In the genomic region with DNA sequence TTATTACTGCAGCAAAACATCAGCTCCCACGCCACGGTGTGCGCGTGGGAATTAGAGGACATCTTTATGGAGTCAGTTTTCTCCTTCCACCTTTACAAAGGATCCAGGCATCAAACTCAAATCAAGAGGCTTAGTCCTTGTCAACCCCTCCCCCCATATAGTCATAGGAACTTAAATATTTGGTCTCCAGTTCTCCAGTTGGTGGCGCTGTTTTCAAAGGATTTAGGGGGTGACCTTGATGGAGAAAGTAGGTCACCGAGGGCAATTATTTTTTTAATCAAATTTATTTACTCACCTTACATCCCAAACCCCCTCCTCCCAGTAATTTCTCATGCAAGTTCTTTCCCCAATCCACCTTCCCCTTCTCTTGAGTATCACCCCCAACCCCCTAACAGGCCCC, we compare ENCODE assay signal across 11 mouse cellular contexts. TPM values are rescaled to one million over a fixed set of nuclear protein-coding genes. Genes with fewer than 3 reads are reported as not detected.
DNase-seq lines count a peak whose midpoint lies in the region; ATAC-seq and TF ChIP-seq lines count a peak whose summit lies in the region.
"Had no signal": no experiment of that assay in that cellular context is flagged by ENCODE, and none has a peak within 500 bp of the region (broad histone marks: within the 10 kb centered on the region; RNA-seq: fewer than 3 reads in every experiment).

No protein-coding gene starts in this region.

- DNase-seq in heart, adult 2 months: no peak
- peak; percentile 68 for DNase-seq in CD4-positive helper T cell, adult 2 months (ENCODE audit: low read depth, low spot score)
- peak; percentile 27 for DNase-seq in lung, postnatal 10 days
- no peak for DNase-seq in cerebellum, postnatal 36 days
- no peak for DNase-seq in retina, postnatal 1 day
- DNase-seq: liver, embryonic 13.5 days had no signal

- no peaks in the 10 kb centered on the region for H3K9me3 ChIP-seq in heart, embryonic 11.5 days (replicated peaks; ENCODE audit: control insufficient read depth, low read length)
- no peaks in the 10 kb centered on the region for H3K9me3 ChIP-seq in midbrain, embryonic 15.5 days
- H3K9me3 ChIP-seq: hindbrain, embryonic 15.5 days; liver, embryonic 13.5 days; neural tube, embryonic 12.5 days had no signal

- H3K4me2 ChIP-seq in heart, embryonic 11.5 days: no peak overlapping the region
- no peak overlapping the region for H3K4me2 ChIP-seq in midbrain, embryonic 15.5 days
- H3K4me2 ChIP-seq: hindbrain, embryonic 15.5 days; liver, embryonic 13.5 days; neural tube, embryonic 12.5 days had no signal

- intact Hi-C loops in heart, adult 2 months (cut with DNase I): no loop called here

- no peaks in the 10 kb centered on the region for H3K4me1 ChIP-seq in heart, adult 2 months (ENCODE audit: control insufficient read depth, insufficient read depth, low read length)
- H3K4me1 ChIP-seq in heart, embryonic 11.5 days (ENCODE audit: control insufficient read depth, insufficient read depth, low read length): no peaks in the 10 kb centered on the region
- no peaks in the 10 kb centered on the region for H3K4me1 ChIP-seq in midbrain, embryonic 15.5 days
- H3K4me1 ChIP-seq: neural tube, embryonic 12.5 days had no signal

- TF ChIP-seq EP300 in heart, adult 2 months (IDR thresholded peaks at IDR 0.05; ENCODE audit: insufficient read depth, low read depth, low read length): no peak

- no peak overlapping the region for H3K4me3 ChIP-seq in heart, adult 2 months
- no peak overlapping the region for H3K4me3 ChIP-seq in heart, embryonic 11.5 days (ENCODE audit: low read depth, low read length)
- no peak overlapping the region for H3K4me3 ChIP-seq in midbrain, embryonic 15.5 days
- H3K4me3 ChIP-seq: hindbrain, embryonic 15.5 days; liver, embryonic 13.5 days; neural tube, embryonic 12.5 days had no signal

- H3K36me3 ChIP-seq in heart, adult 2 months (ENCODE audit: control insufficient read depth, insufficient read depth, low read length): no peaks in the 10 kb centered on the region
- H3K36me3 ChIP-seq in heart, embryonic 11.5 days (ENCODE audit: control insufficient read depth, insufficient read depth, low read length): no peaks in the 10 kb centered on the region
- no peaks in the 10 kb centered on the region for H3K36me3 ChIP-seq in midbrain, embryonic 15.5 days (replicated peaks)
- H3K36me3 ChIP-seq: hindbrain, embryonic 15.5 days; liver, embryonic 13.5 days; neural tube, embryonic 12.5 days had no signal

- peak; percentile 63 for TF ChIP-seq CTCF in heart, adult 2 months (IDR thresholded peaks at IDR 0.05)

- no peaks in the 10 kb centered on the region for H3K79me2 ChIP-seq in heart, adult 2 months (replicated peaks; ENCODE audit: control insufficient read depth, insufficient read depth, low read length)

- no peak for ATAC-seq in heart, embryonic 11.5 days (replicated peaks; ENCODE audit: insufficient number of reproducible peaks, low FRiP score, low TSS enrichment)
- ATAC-seq in activated CD4-positive, CD25-positive, alpha-beta regulatory T cell, adult 4 months: peak; percentile 49
- ATAC-seq in midbrain, embryonic 15.5 days (replicated peaks): no peak

- WGBS in heart, adult 2 months: 68% methylated on average over 6 of the region's 6 CpGs
- 57% methylated on average over 6 of the region's 6 CpGs for WGBS in heart, embryonic 11.5 days (ENCODE audit: insufficient replicate concordance)
- WGBS in midbrain, embryonic 15.5 days: 66% methylated on average over 6 of the region's 6 CpGs

- H3K9ac ChIP-seq in heart, adult 2 months (ENCODE audit: low read depth, low read length): no peak overlapping the region
- H3K9ac ChIP-seq in heart, embryonic 11.5 days (ENCODE audit: low read depth, low read length): no peak overlapping the region
- no peak overlapping the region for H3K9ac ChIP-seq in midbrain, embryonic 15.5 days
- H3K9ac ChIP-seq: hindbrain, embryonic 15.5 days; liver, embryonic 13.5 days; neural tube, embryonic 12.5 days had no signal

- no peak overlapping the region for H3K27ac ChIP-seq in heart, adult 2 months
- no peak overlapping the region for H3K27ac ChIP-seq in heart, embryonic 11.5 days (ENCODE audit: low read depth, low read length)
- no peak overlapping the region for H3K27ac ChIP-seq in midbrain, embryonic 15.5 days
- H3K27ac ChIP-seq: hindbrain, embryonic 15.5 days; liver, embryonic 13.5 days; neural tube, embryonic 12.5 days had no signal

- H3K27me3 ChIP-seq in heart, adult 2 months (ENCODE audit: control insufficient read depth, insufficient read depth, low read length): no peaks in the 10 kb centered on the region
- H3K27me3 ChIP-seq in heart, embryonic 11.5 days (ENCODE audit: control insufficient read depth, insufficient read depth, low read length): no peaks in the 10 kb centered on the region
- H3K27me3 ChIP-seq in midbrain, embryonic 15.5 days (replicated peaks): no peaks in the 10 kb centered on the region
- H3K27me3 ChIP-seq: hindbrain, embryonic 15.5 days; liver, embryonic 13.5 days; neural tube, embryonic 12.5 days had no signal

- no peak for TF ChIP-seq POLR2A in heart, adult 2 months (IDR thresholded peaks at IDR 0.05; ENCODE audit: insufficient read depth, low read depth, low read length)

RNA-seq across cellular contexts. Expression of a gene that starts 52.9 kb away (rescaled TPM):
- total RNA-seq in heart, adult 2 months (2021): 100 to 1,000 TPM; 102 to 118 TPM
- polyA plus RNA-seq in heart, adult 2 months (2012; rRNA removed): 33.8 and 69.1 TPM in 2 replicates
- polyA plus RNA-seq in heart, embryonic 11.5 days (2014; fragmentation: Nextera tagmentation; extraction: Ambion mirVana): 286 and 318 TPM in 2 replicates
- polyA plus RNA-seq in activated CD4-positive, CD25-positive, alpha-beta regulatory T cell, adult 4 months (2017; shearing (Covaris generic)): 100 to 1,000 TPM; 596 to 674 TPM
- 224 and 228 TPM in 2 replicates for polyA plus RNA-seq in midbrain, embryonic 15.5 days (2015; fragmentation: Nextera tagmentation; extraction: Ambion mirVana)

Comparison
In these comparisons a context has a peak if more than half of its experiments do, and no peak if none do; other contexts are left out.
1. DNase-seq: peak in CD4-positive helper T cell, adult 2 months (single experiment) and lung, postnatal 10 days (single experiment); none in heart, adult 2 months (0 of 2), cerebellum, postnatal 36 days (0 of 2) and retina, postnatal 1 day (single experiment).